Mouse (Mus musculus): ENCODE results near the gene Edc3. TPM values are rescaled to one million over a fixed set of nuclear protein-coding genes. Genes with fewer than 3 reads are reported as not detected.

Edc3 gene
- 47.1 and 49.2 TPM in 2 replicates for polyA plus RNA-seq (2016; fragmentation: Nextera tagmentation; extraction: Ambion mirVana)

- peak; percentile 97 for DNase-seq (ENCODE audit: low spot score)
- Histone ChIP-seq H3K4me1 (peaks cover 13% of the 10 kb centered on the region), H3K27me3 (ENCODE audit: low read depth, poor library complexity, severe bottlenecking) (no peaks in the 10 kb centered on the region), H3K36me3 (peaks cover 22% of the 10 kb centered on the region), H3K9me3 (replicated peaks) (no peaks in the 10 kb centered on the region), H3K4me3 (peak within 1 kb of the TSS; percentile 97), H3K27ac (peak within 1 kb of the TSS; percentile 94)
- WGBS, result under 1% methylated on average over 23 of the region's 23 CpGs
Observed at GRCm38 (mm10) chr9:57708068-57708719, at the start of gene Edc3. TSS of gene Edc3 (plus strand) at chr9:57708540.

- Histone ChIP-seq H3K4me3 (no peak overlapping the region), H3K9me3 (replicated peaks) (no peaks in the 10 kb centered on the region), H3K4me1 (peaks cover 10% of the 10 kb centered on the region), H3K36me3 (no peaks in the 10 kb centered on the region), H3K27ac (no peak overlapping the region), H3K27me3 (ENCODE audit: low read depth, poor library complexity, severe bottlenecking) (peaks cover 13% of the 10 kb centered on the region)
- 84% methylated on average over 4 of the region's 4 CpGs for WGBS
- DNase-seq (ENCODE audit: low spot score), result no peak
Observed at GRCm38 (mm10) chr9:57658970-57659369, 49.4 kb upstream of the Edc3 start.

GRCm38 (mm10) chr9:57659774-57660173 lies 48.6 kb upstream of the Edc3 start:
- Histone ChIP-seq H3K27ac (peak overlapping the region; percentile 46; the same call in 1 of the 2 replicates), H3K4me1 (peaks cover 6% of the 10 kb centered on the region), H3K36me3 (no peaks in the 10 kb centered on the region), H3K27me3 (ENCODE audit: low read depth, poor library complexity, severe bottlenecking) (peaks cover 5% of the 10 kb centered on the region), H3K4me3 (no peak overlapping the region), H3K9me3 (replicated peaks) (no peaks in the 10 kb centered on the region)
- no peak for DNase-seq (ENCODE audit: low spot score)
- 20% methylated on average over 4 of the region's 4 CpGs for WGBS

GRCm38 (mm10) chr9:57660501-57660900 lies 47.8 kb upstream of the Edc3 start:
- Histone ChIP-seq H3K27me3 (ENCODE audit: low read depth, poor library complexity, severe bottlenecking) (no peaks in the 10 kb centered on the region), H3K4me3 (no peak overlapping the region), H3K9me3 (replicated peaks) (no peaks in the 10 kb centered on the region), H3K4me1 (peaks cover 6% of the 10 kb centered on the region), H3K27ac (no peak overlapping the region), H3K36me3 (no peaks in the 10 kb centered on the region)
- 79% methylated on average over 6 of the region's 6 CpGs for WGBS
- no peak for DNase-seq (ENCODE audit: low spot score)

- DNase-seq (ENCODE audit: low spot score), result no peak
- H3K27ac ChIP-seq, result no peak overlapping the region
- no peaks in the 10 kb centered on the region for H3K4me1 ChIP-seq
- no peaks in the 10 kb centered on the region for H3K9me3 ChIP-seq (replicated peaks)
- H3K27me3 ChIP-seq (ENCODE audit: low read depth, poor library complexity, severe bottlenecking), result no peaks in the 10 kb centered on the region
- H3K4me3 ChIP-seq, result no peak overlapping the region
- no peaks in the 10 kb centered on the region for H3K36me3 ChIP-seq
- 83% methylated on average over 3 of the region's 3 CpGs for WGBS
Observed at GRCm38 (mm10) chr9:57661552-57661951, 46.8 kb upstream of the Edc3 start.

GRCm38 (mm10) chr9:57664616-57665015 lies 43.7 kb upstream of the Edc3 start:
- H3K4me1 ChIP-seq, result no peaks in the 10 kb centered on the region
- DNase-seq (ENCODE audit: low spot score), result no peak
- no peaks in the 10 kb centered on the region for H3K27me3 ChIP-seq (ENCODE audit: low read depth, poor library complexity, severe bottlenecking)
- no peaks in the 10 kb centered on the region for H3K36me3 ChIP-seq
- no peak overlapping the region for H3K4me3 ChIP-seq
- H3K9me3 ChIP-seq (replicated peaks), result no peaks in the 10 kb centered on the region
- WGBS, result 67% methylated on average over 7 of the region's 7 CpGs
- no peak overlapping the region for H3K27ac ChIP-seq

- no peaks in the 10 kb centered on the region for H3K4me1 ChIP-seq
- H3K4me3 ChIP-seq, result no peak overlapping the region
- H3K36me3 ChIP-seq, result no peaks in the 10 kb centered on the region
- no peak for DNase-seq (ENCODE audit: low spot score)
- no peak overlapping the region for H3K27ac ChIP-seq
- H3K9me3 ChIP-seq (replicated peaks), result no peaks in the 10 kb centered on the region
- 88% methylated on average over 8 of the region's 8 CpGs for WGBS
- no peaks in the 10 kb centered on the region for H3K27me3 ChIP-seq (ENCODE audit: low read depth, poor library complexity, severe bottlenecking)
Observed at GRCm38 (mm10) chr9:57666536-57666935, 41.8 kb upstream of the Edc3 start.

GRCm38 (mm10) chr9:57667136-57667535 lies 41.2 kb upstream of the Edc3 start:
- no peaks in the 10 kb centered on the region for H3K4me1 ChIP-seq
- 73% methylated on average over 3 of the region's 3 CpGs for WGBS
- H3K36me3 ChIP-seq, result no peaks in the 10 kb centered on the region
- H3K4me3 ChIP-seq, result no peak overlapping the region
- no peaks in the 10 kb centered on the region for H3K27me3 ChIP-seq (ENCODE audit: low read depth, poor library complexity, severe bottlenecking)
- DNase-seq (ENCODE audit: low spot score), result no peak
- H3K27ac ChIP-seq, result no peak overlapping the region
- H3K9me3 ChIP-seq (replicated peaks), result no peaks in the 10 kb centered on the region

- H3K4me3 ChIP-seq, result no peak overlapping the region
- H3K9me3 ChIP-seq (replicated peaks), result no peaks in the 10 kb centered on the region
- no peak overlapping the region for H3K27ac ChIP-seq
- no peak for DNase-seq (ENCODE audit: low spot score)
- WGBS, result 73% methylated on average over 11 of the region's 11 CpGs
- H3K27me3 ChIP-seq (ENCODE audit: low read depth, poor library complexity, severe bottlenecking), result no peaks in the 10 kb centered on the region
- H3K36me3 ChIP-seq, result no peaks in the 10 kb centered on the region
- no peaks in the 10 kb centered on the region for H3K4me1 ChIP-seq
Observed at GRCm38 (mm10) chr9:57667817-57668216, 40.5 kb upstream of the Edc3 start.

GRCm38 (mm10) chr9:57668277-57668676 lies 40.1 kb upstream of the Edc3 start:
- 39% methylated on average over 1 of the region's 1 CpGs for WGBS
- H3K9me3 ChIP-seq (replicated peaks), result no peaks in the 10 kb centered on the region

GRCm38 (mm10) chr9:57669566-57669965 lies 38.8 kb upstream of the Edc3 start:
- Histone ChIP-seq H3K9me3 (replicated peaks) (no peaks in the 10 kb centered on the region), H3K36me3 (no peaks in the 10 kb centered on the region), H3K27me3 (ENCODE audit: low read depth, poor library complexity, severe bottlenecking) (no peaks in the 10 kb centered on the region), H3K4me3 (no peak overlapping the region), H3K27ac (no peak overlapping the region), H3K4me1 (no peaks in the 10 kb centered on the region)
- 86% methylated on average over 3 of the region's 3 CpGs for WGBS
- DNase-seq (ENCODE audit: low spot score), result no peak

More at GRCm38 (mm10) chr9:57668277-57668676, 40.1 kb upstream of the Edc3 start:
- no peak for DNase-seq (ENCODE audit: low spot score)
- Histone ChIP-seq H3K4me3 (no peak overlapping the region), H3K4me1 (no peaks in the 10 kb centered on the region), H3K36me3 (no peaks in the 10 kb centered on the region), H3K27ac (no peak overlapping the region), H3K27me3 (ENCODE audit: low read depth, poor library complexity, severe bottlenecking) (no peaks in the 10 kb centered on the region)

GRCm38 (mm10) chr9:57671037-57671436 lies 37.3 kb upstream of the Edc3 start:
- no peak for DNase-seq (ENCODE audit: low spot score)
- Histone ChIP-seq H3K4me3 (no peak overlapping the region), H3K9me3 (replicated peaks) (no peaks in the 10 kb centered on the region), H3K36me3 (no peaks in the 10 kb centered on the region), H3K27ac (no peak overlapping the region), H3K27me3 (ENCODE audit: low read depth, poor library complexity, severe bottlenecking) (no peaks in the 10 kb centered on the region), H3K4me1 (no peaks in the 10 kb centered on the region)
- WGBS, result 89% methylated on average over 4 of the region's 4 CpGs

GRCm38 (mm10) chr9:57671500-57671899 lies 36.8 kb upstream of the Edc3 start:
- H3K4me3 ChIP-seq, result no peak overlapping the region
- no peaks in the 10 kb centered on the region for H3K36me3 ChIP-seq
- DNase-seq (ENCODE audit: low spot score), result no peak
- H3K4me1 ChIP-seq, result no peaks in the 10 kb centered on the region
- no peaks in the 10 kb centered on the region for H3K27me3 ChIP-seq (ENCODE audit: low read depth, poor library complexity, severe bottlenecking)
- no peak overlapping the region for H3K27ac ChIP-seq
- WGBS, result 90% methylated on average over 5 of the region's 5 CpGs
- H3K9me3 ChIP-seq (replicated peaks), result no peaks in the 10 kb centered on the region

GRCm38 (mm10) chr9:57681411-57681810 lies 26.9 kb upstream of the Edc3 start:
- WGBS, result 83% methylated on average over 10 of the region's 10 CpGs
- Histone ChIP-seq H3K27me3 (ENCODE audit: low read depth, poor library complexity, severe bottlenecking) (no peaks in the 10 kb centered on the region), H3K4me3 (no peak overlapping the region), H3K9me3 (replicated peaks) (no peaks in the 10 kb centered on the region), H3K27ac (no peak overlapping the region), H3K4me1 (no peaks in the 10 kb centered on the region), H3K36me3 (no peaks in the 10 kb centered on the region)
- DNase-seq (ENCODE audit: low spot score), result no peak
